Mouse (Mus musculus): ENCODE data around the gene Socs3. TPM values are rescaled to one million over a fixed set of nuclear protein-coding genes. Genes with fewer than 3 reads are reported as not detected.
A peak's percentile ranks its signal among the peaks of the same experiment; 100 is the strongest.

Socs3 gene
- total RNA-seq, 2 experiments from 2014 or later, result 5.0 to 9.0 TPM

GRCm38 (mm10) chr11:117923279-117923678 is 46.6 kb downstream of the Socs3 start:
- DNase-seq, result no peak

DNA sequence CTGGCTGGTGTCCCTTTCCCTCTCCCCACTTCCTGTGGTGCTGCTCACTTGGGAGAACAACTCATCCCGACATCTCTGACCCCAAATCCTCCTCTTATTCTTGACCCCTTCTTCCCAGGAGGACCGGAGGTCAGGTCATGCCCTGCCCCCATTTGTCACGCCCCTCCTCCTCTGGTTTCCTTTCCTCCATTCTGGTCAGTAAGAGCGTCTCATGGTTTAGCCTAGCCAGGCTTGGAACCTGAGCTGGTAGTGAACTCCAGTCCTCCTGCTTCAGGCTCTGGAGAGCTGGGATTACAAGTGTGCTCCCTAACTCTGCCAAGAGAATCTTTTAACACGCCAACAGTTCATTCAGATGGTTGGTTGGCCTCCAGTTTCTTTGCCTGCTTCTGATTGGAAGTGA is 50.6 kb downstream of the Socs3 start:
- DNase-seq, result no peak

- no peak for DNase-seq
These were observed 51.3 kb downstream of the Socs3 start for GRCm38 (mm10) chr11:117918541-117918940.

Small RNA genes within 50 kb of the gene (microRNA-seq; reads per million reads assigned to microRNA genes)
- 4.6 reads per million, percentile 3 among the genes with 10 or more reads in this experiment for gene Mir6933

Other genes with a start within 250 kb of the Socs3 start
- 1 to 10 TPM; 4.8 to 8.3 TPM for gene Tmc8, start 188.0 kb downstream of the Socs3 start, total RNA-seq (2021)
- gene Tmc6, start 187.8 kb downstream of the Socs3 start, total RNA-seq (2021), result 10 to 100 TPM; 35.5 to 53.2 TPM
- under 1 TPM; 0.42 to 0.45 TPM for gene 6030468B19Rik, start 172.4 kb downstream of the Socs3 start, total RNA-seq (2021)
- under 1 TPM; 0.57 to 0.58 TPM for gene Gm20708, start 160.4 kb downstream of the Socs3 start, total RNA-seq (2021)
- 10 to 100 TPM; 60.2 to 69.5 TPM for gene Syngr2, start 160.4 kb downstream of the Socs3 start, total RNA-seq (2021)
- gene Afmid, start 144.1 kb downstream of the Socs3 start, total RNA-seq (2021), result 10 to 100 TPM; 14.1 to 17.7 TPM
- gene Tk1, start 144.0 kb downstream of the Socs3 start, total RNA-seq (2021), result 10 to 100 TPM; 39.7 to 47.3 TPM
- 10 to 100 TPM; 23.3 to 28.0 TPM for gene Birc5, start 120.8 kb downstream of the Socs3 start, total RNA-seq (2021)
- gene Tmem235, start 109.3 kb downstream of the Socs3 start, total RNA-seq (2021), result not detected
- gene Tha1, start 96.6 kb downstream of the Socs3 start, total RNA-seq (2021), result 10 to 100 TPM in 1 of 2 experiments, 1 to 10 TPM in 1; 9.5 to 17.3 TPM
- 10 to 100 TPM; 30.9 to 31.0 TPM for gene Pgs1, start 16.2 kb upstream of the Socs3 start, total RNA-seq (2021)
- under 1 TPM; 0.03 to 0.09 TPM for gene Dnah17, start 160.6 kb upstream of the Socs3 start, total RNA-seq (2021)

Data from adrenal gland, postnatal 10 days (tissue).